Mouse (Mus musculus): ENCODE measurements around the gene Cep164. TPM values are rescaled to one million over a fixed set of nuclear protein-coding genes. Genes with fewer than 3 reads are reported as not detected.

Gene Cep164
- total and polyA plus RNA-seq, 3 experiments: 7.9 to 14.2 TPM; not detected in 1

DNA sequence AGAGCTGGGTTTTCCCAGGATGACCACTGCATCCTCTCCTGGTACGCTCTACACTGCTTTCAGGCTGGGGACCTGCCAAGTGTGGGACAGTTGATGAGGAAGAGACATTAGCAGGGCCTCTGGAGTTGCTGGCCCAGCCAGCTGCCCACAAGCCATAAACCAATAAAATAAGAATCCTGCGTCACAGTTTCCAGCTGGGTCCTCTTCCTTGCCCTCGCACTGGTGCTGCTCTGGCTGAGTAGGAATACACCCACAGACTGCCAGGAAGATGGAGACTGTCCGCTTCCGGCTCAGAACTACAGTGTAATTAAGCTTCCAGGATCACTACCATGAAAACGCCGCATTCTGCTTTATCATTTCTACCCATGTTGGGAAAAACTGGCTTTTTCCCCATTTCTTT, 33.3 kb upstream of the Cep164 start:
- H3K9me3 ChIP-seq (replicated peaks; ENCODE audit: insufficient read depth, low read length): no peaks in the 10 kb centered on the region
- no peak for TF ChIP-seq ETS1 (IDR thresholded peaks at IDR 0.05; ENCODE audit: low read depth, low read length)
- TF ChIP-seq TAL1 (IDR thresholded peaks at IDR 0.05; ENCODE audit: low read length): no peak
- H3K27me3 ChIP-seq (ENCODE audit: control insufficient read depth in 1 of 2, insufficient read depth in 2 of 2, low read length in 2 of 2): no peaks in the 10 kb centered on the region
- H3K36me3 ChIP-seq (ENCODE audit: control insufficient read depth in 1 of 2, insufficient read depth in 2 of 2, low read length in 2 of 2): peaks cover 0 to 1% of the 10 kb centered on the region in 2 experiments; a peak in 1 of 4 replicates
- H3K4me1 ChIP-seq (ENCODE audit: control insufficient read depth in 1 of 2, insufficient read depth in 2 of 2, low read length in 2 of 2): no peaks in the 10 kb centered on the region
- no peak overlapping the region for H3K4me3 ChIP-seq (ENCODE audit: control insufficient read depth in 1 of 2, insufficient read depth in 1 of 2, low read depth in 2 of 2, low read length in 2 of 2)
- no peak overlapping the region for H3K9ac ChIP-seq (ENCODE audit: control insufficient read depth, low read depth, low read length, poor library complexity, severe bottlenecking)
- H3K79me2 ChIP-seq (ENCODE audit: control insufficient read depth, insufficient read depth, low read length, poor library complexity): no peaks in the 10 kb centered on the region
- no peak overlapping the region for H3K27ac ChIP-seq (ENCODE audit: control insufficient read depth, low read depth, low read length)
- DNase-seq (ENCODE audit: low read depth, low spot score): no peak

GRCm38 (mm10) chr9:45859364-45859763, 30.9 kb upstream of the Cep164 start:
- no peaks in the 10 kb centered on the region for H3K9me3 ChIP-seq (replicated peaks; ENCODE audit: insufficient read depth, low read length)
- no peaks in the 10 kb centered on the region for H3K27me3 ChIP-seq (ENCODE audit: control insufficient read depth in 1 of 2, insufficient read depth in 2 of 2, low read length in 2 of 2)
- H3K4me3 ChIP-seq (ENCODE audit: control insufficient read depth in 1 of 2, insufficient read depth in 1 of 2, low read depth in 2 of 2, low read length in 2 of 2): no peak overlapping the region
- H3K9ac ChIP-seq (ENCODE audit: control insufficient read depth, low read depth, low read length, poor library complexity, severe bottlenecking): no peak overlapping the region
- H3K27ac ChIP-seq (ENCODE audit: control insufficient read depth, low read depth, low read length): no peak overlapping the region
- no peaks in the 10 kb centered on the region for H3K36me3 ChIP-seq (ENCODE audit: control insufficient read depth in 1 of 2, insufficient read depth in 2 of 2, low read length in 2 of 2)
- no peak for TF ChIP-seq UBTF (IDR thresholded peaks at IDR 0.05; ENCODE audit: borderline replicate concordance, insufficient read depth, low read depth, low read length)
- TF ChIP-seq MEF2A (IDR thresholded peaks at IDR 0.05; ENCODE audit: extremely low read depth, insufficient replicate concordance, low read depth, low read length, poor library complexity, severe bottlenecking): no peak
- TF ChIP-seq MXI1 (IDR thresholded peaks at IDR 0.05; ENCODE audit: low read depth, low read length): no peak
- TF ChIP-seq CHD1 (IDR thresholded peaks at IDR 0.05; ENCODE audit: low read depth, low read length): no peak
- no peak for TF ChIP-seq CTCF (IDR thresholded peaks at IDR 0.05 in 2 of 3, conservative IDR thresholded peaks at IDR 0.05 in 1 of 3; ENCODE audit: control insufficient read depth in 1 of 3, insufficient read depth in 1 of 3, low read depth in 2 of 3, low read length in 3 of 3, poor library complexity in 1 of 3, severe bottlenecking in 1 of 3)
- no peak for TF ChIP-seq JUND (IDR thresholded peaks at IDR 0.05; ENCODE audit: low read depth, low read length)
- no peaks in the 10 kb centered on the region for H3K79me2 ChIP-seq (ENCODE audit: control insufficient read depth, insufficient read depth, low read length, poor library complexity)
- DNase-seq (ENCODE audit: low read depth, low spot score): no peak
- H3K4me1 ChIP-seq (ENCODE audit: control insufficient read depth in 1 of 2, insufficient read depth in 2 of 2, low read length in 2 of 2): no peaks in the 10 kb centered on the region

- H3K9me3 ChIP-seq (replicated peaks; ENCODE audit: insufficient read depth, low read length): no peaks in the 10 kb centered on the region
- H3K27me3 ChIP-seq (ENCODE audit: control insufficient read depth in 1 of 2, insufficient read depth in 2 of 2, low read length in 2 of 2): no peaks in the 10 kb centered on the region
- no peak for DNase-seq (ENCODE audit: low read depth, low spot score)
- no peak overlapping the region for H3K9ac ChIP-seq (ENCODE audit: control insufficient read depth, low read depth, low read length, poor library complexity, severe bottlenecking)
- no peak overlapping the region for H3K4me3 ChIP-seq (ENCODE audit: control insufficient read depth in 1 of 2, insufficient read depth in 1 of 2, low read depth in 2 of 2, low read length in 2 of 2)
- no peaks in the 10 kb centered on the region for H3K4me1 ChIP-seq (ENCODE audit: control insufficient read depth in 1 of 2, insufficient read depth in 2 of 2, low read length in 2 of 2)
- H3K79me2 ChIP-seq (ENCODE audit: control insufficient read depth, insufficient read depth, low read length, poor library complexity): no peaks in the 10 kb centered on the region
- H3K36me3 ChIP-seq (ENCODE audit: control insufficient read depth in 1 of 2, insufficient read depth in 2 of 2, low read length in 2 of 2): no peaks in the 10 kb centered on the region
- TF ChIP-seq UBTF (IDR thresholded peaks at IDR 0.05; ENCODE audit: borderline replicate concordance, insufficient read depth, low read depth, low read length) (no peak), TBP (IDR thresholded peaks at IDR 0.05; ENCODE audit: low read depth, low read length) (no peak), GATA1 (IDR thresholded peaks at IDR 0.05; ENCODE audit: low read depth, low read length) (no peak), ZKSCAN1 (IDR thresholded peaks at IDR 0.05; ENCODE audit: low read depth, low read length) (no peak), MAX (IDR thresholded peaks at IDR 0.05; ENCODE audit: low read length) (no peak), MAFK (IDR thresholded peaks at IDR 0.05; ENCODE audit: borderline replicate concordance, low read depth, low read length) (no peak), NELFE (IDR thresholded peaks at IDR 0.05; ENCODE audit: low read depth, low read length) (no peak), NRF1 (IDR thresholded peaks at IDR 0.05; ENCODE audit: insufficient read depth, low read depth, low read length, poor library complexity, severe bottlenecking) (no peak), HCFC1 (IDR thresholded peaks at IDR 0.05; ENCODE audit: low read depth, low read length) (no peak), EP300 (IDR thresholded peaks at IDR 0.05; ENCODE audit: low read depth in 1 of 2, low read length in 2 of 2) (no peak), POLR2A (IDR thresholded peaks at IDR 0.05; ENCODE audit: control insufficient read depth in 1 of 2, insufficient read depth in 1 of 2, low read depth in 1 of 2, low read length in 2 of 2, poor library complexity in 1 of 2) (no peak)
- no peak overlapping the region for H3K27ac ChIP-seq (ENCODE audit: control insufficient read depth, low read depth, low read length)
These were observed 25.6 kb upstream of the Cep164 start for GRCm38 (mm10) chr9:45854136-45854535.

Data from MEL (cell line).